Mouse (Mus musculus) ovary, adult 18-20 months (tissue): ENCODE results near the gene Chid1.

Experiments used
- DNase-seq: peaks from one replicate; pipeline ENCODE4 v3.0.0; 2022; ENCODE audit warnings: low spot score, mixed read lengths

Chid1 gene

GRCm38 (mm10) chr7:141502556-141502905, 37.1 kb downstream of the Chid1 start:
- no peak for DNase-seq

GRCm38 (mm10) chr7:141501820-141502555, 37.7 kb downstream of the Chid1 start:
- DNase-seq: peak; percentile 46

- no peak for DNase-seq
Measured at GRCm38 (mm10) chr7:141497600-141497999, 42.1 kb downstream of the Chid1 start.

GRCm38 (mm10) chr7:141495940-141496339, 43.7 kb downstream of the Chid1 start:
- DNase-seq: no peak

- no peak for DNase-seq
Measured at GRCm38 (mm10) chr7:141495379-141495778, 44.3 kb downstream of the Chid1 start.

- DNase-seq: no peak
Measured at GRCm38 (mm10) chr7:141493729-141494128, 45.9 kb downstream of the Chid1 start.

GRCm38 (mm10) chr7:141492738-141493137, 46.9 kb downstream of the Chid1 start:
- DNase-seq: no peak

- no peak for DNase-seq
Measured at GRCm38 (mm10) chr7:141491151-141491550, 48.5 kb downstream of the Chid1 start.

- DNase-seq: no peak
Measured at GRCm38 (mm10) chr7:141487141-141487540, 52.5 kb downstream of the Chid1 start.

- DNase-seq: no peak
Measured at GRCm38 (mm10) chr7:141486239-141486638, 53.4 kb downstream of the Chid1 start.

GRCm38 (mm10) chr7:141485606-141486005, 54.1 kb downstream of the Chid1 start:
- DNase-seq: no peak

- DNase-seq: no peak
Measured at GRCm38 (mm10) chr7:141485186-141485585, 54.5 kb downstream of the Chid1 start.

GRCm38 (mm10) chr7:141484186-141485120, 55.2 kb downstream of the Chid1 start:
- DNase-seq: no peak

- DNase-seq: no peak
Measured at GRCm38 (mm10) chr7:141483114-141483653, 56.5 kb downstream of the Chid1 start.

- DNase-seq: no peak
Measured at GRCm38 (mm10) chr7:141482531-141483024, 57.1 kb downstream of the Chid1 start.

- DNase-seq: peak; percentile 33
Measured at GRCm38 (mm10) chr7:141481498-141482401, 57.9 kb downstream of the Chid1 start.

- DNase-seq: peak; percentile 30
Measured at GRCm38 (mm10) chr7:141480842-141481497, 58.7 kb downstream of the Chid1 start.

- DNase-seq: peak; percentile 64
Measured at GRCm38 (mm10) chr7:141478270-141478748, 61.3 kb downstream of the Chid1 start.

- DNase-seq: peak; percentile 30
Measured at GRCm38 (mm10) chr7:141477578-141478269, 61.9 kb downstream of the Chid1 start.

GRCm38 (mm10) chr7:141476981-141477370, 62.7 kb downstream of the Chid1 start:
- DNase-seq: peak; percentile 34
